Mouse (Mus musculus): ENCODE measurements around the gene 2900011O08Rik.
"Not testable (repeated sequence)": the region's sequence is repeated elsewhere in the genome, so short reads cannot be mapped to it uniquely, and the experiment has no call there.

2900011O08Rik gene

GRCm38 (mm10) chr16:13986574-13987478 lies at the start of gene 2900011O08Rik, which contains the start of gene Ifitm7:
Gene 2900011O08Rik, plus strand, starts transcription at chr16:13986604.
Gene Ifitm7, minus strand, starts transcription at chr16:13986888.
- DNase-seq (ENCODE audit: low spot score): peak; percentile 46

GRCm38 (mm10) chr16:13940139-13940846 lies 46.1 kb upstream of the 2900011O08Rik start:
- DNase-seq (ENCODE audit: low spot score): peak; percentile 78

- no peak for DNase-seq (ENCODE audit: low spot score)
Measured at GRCm38 (mm10) chr16:13940847-13941395, 45.5 kb upstream of the 2900011O08Rik start.

GRCm38 (mm10) chr16:13944178-13944577 lies 42.2 kb upstream of the 2900011O08Rik start:
- no peak for DNase-seq (ENCODE audit: low spot score)

- no peak for DNase-seq (ENCODE audit: low spot score)
Measured at GRCm38 (mm10) chr16:13944752-13945151, 41.7 kb upstream of the 2900011O08Rik start.

- no peak for DNase-seq (ENCODE audit: low spot score)
Measured at GRCm38 (mm10) chr16:13945153-13945552, 41.3 kb upstream of the 2900011O08Rik start.

- no peak for DNase-seq (ENCODE audit: low spot score)
Measured at GRCm38 (mm10) chr16:13946306-13946705, 40.1 kb upstream of the 2900011O08Rik start.

GRCm38 (mm10) chr16:13951245-13951644 lies 35.2 kb upstream of the 2900011O08Rik start:
- no peak for DNase-seq (ENCODE audit: low spot score)

- DNase-seq (ENCODE audit: low spot score): no peak
Measured at GRCm38 (mm10) chr16:13962053-13962452, 24.4 kb upstream of the 2900011O08Rik start.

GRCm38 (mm10) chr16:13969096-13969495 lies 17.3 kb upstream of the 2900011O08Rik start:
- no peak for DNase-seq (ENCODE audit: low spot score)

- no peak for DNase-seq (ENCODE audit: low spot score)
Measured at GRCm38 (mm10) chr16:13972051-13972450, 14.4 kb upstream of the 2900011O08Rik start.

GRCm38 (mm10) chr16:13976358-13976896 lies 10.0 kb upstream of the 2900011O08Rik start:
- not testable (repeated sequence) for DNase-seq (ENCODE audit: low spot score)

- not testable (repeated sequence) for DNase-seq (ENCODE audit: low spot score)
Measured at GRCm38 (mm10) chr16:13977026-13977425, 9.4 kb upstream of the 2900011O08Rik start.

- not testable (repeated sequence) for DNase-seq (ENCODE audit: low spot score)
Measured at GRCm38 (mm10) chr16:13981726-13982125, 4.7 kb upstream of the 2900011O08Rik start.

- DNase-seq (ENCODE audit: low spot score): no peak
Measured at GRCm38 (mm10) chr16:13983161-13983560, 3.2 kb upstream of the 2900011O08Rik start.

GRCm38 (mm10) chr16:13986197-13986573 lies 219 bp upstream of the 2900011O08Rik start:
- DNase-seq (ENCODE audit: low spot score): no peak

- DNase-seq (ENCODE audit: low spot score): no peak
Measured at GRCm38 (mm10) chr16:13992518-13993248, 6.3 kb downstream of the 2900011O08Rik start.

- DNase-seq (ENCODE audit: low spot score): no peak
Measured at GRCm38 (mm10) chr16:13994076-13994475, 7.7 kb downstream of the 2900011O08Rik start.

GRCm38 (mm10) chr16:13994502-13994901 lies 8.1 kb downstream of the 2900011O08Rik start:
- DNase-seq (ENCODE audit: low spot score): no peak

- DNase-seq (ENCODE audit: low spot score): no peak
Measured at GRCm38 (mm10) chr16:14003386-14004130, 17.2 kb downstream of the 2900011O08Rik start.

- no peak for DNase-seq (ENCODE audit: low spot score)
Measured at GRCm38 (mm10) chr16:14004170-14004569, 17.8 kb downstream of the 2900011O08Rik start.
